Mouse (Mus musculus) lung, postnatal 14 days (tissue): ENCODE data around the gene Cyth4.
A peak's percentile ranks its signal among the peaks of the same experiment; 100 is the strongest.

ENCODE experiments used
- DNase-seq: peaks from one replicate; pipeline ENCODE4 v3.0.0; 2021

Gene Cyth4

GRCm38 (mm10) chr15:78587050-78587994 is 9.5 kb upstream of the Cyth4 start:
- DNase-seq, result peak; percentile 89

- DNase-seq, result no peak
Observed at GRCm38 (mm10) chr15:78588049-78588448, 8.8 kb upstream of the Cyth4 start.

DNA sequence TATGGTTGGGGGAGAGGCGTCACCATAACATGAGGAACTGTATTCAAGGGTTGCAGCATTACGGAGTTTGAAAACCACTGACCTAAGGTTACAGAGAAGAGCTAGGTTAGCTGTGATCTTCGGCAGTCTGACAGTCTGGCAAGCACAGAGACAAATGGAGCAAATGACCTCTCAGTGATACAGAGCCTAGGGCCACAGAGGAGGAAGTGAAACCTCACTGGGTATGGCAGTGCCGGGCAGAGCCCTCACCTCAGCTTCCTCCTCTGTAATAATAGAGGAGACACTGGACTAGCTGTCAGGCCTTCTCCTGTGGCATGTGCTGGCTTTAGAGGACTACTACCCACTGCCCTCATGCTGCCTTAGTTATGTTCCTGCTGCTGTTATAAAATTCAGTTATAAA is 7.9 kb upstream of the Cyth4 start:
- DNase-seq, result no peak

DNA sequence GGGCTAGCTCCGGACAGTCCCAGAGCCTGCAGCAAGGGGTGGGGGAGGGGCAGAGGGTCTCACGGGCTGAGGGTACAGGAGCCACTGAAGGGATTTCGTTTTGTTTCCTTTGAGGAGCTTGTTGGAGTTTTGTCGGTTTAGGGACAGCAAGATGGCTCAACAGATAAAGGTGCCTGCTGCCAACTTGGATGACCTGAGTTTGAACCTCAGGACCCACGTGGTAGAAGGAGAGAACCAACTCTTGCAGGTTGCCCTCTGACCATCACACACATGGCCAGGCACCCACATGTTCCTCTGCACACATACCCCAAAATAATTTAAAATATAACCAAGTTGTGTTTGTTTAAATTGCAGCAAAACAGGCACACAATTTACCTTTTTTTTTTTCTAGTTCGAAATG is 6.9 kb upstream of the Cyth4 start:
- no peak for DNase-seq

DNA sequence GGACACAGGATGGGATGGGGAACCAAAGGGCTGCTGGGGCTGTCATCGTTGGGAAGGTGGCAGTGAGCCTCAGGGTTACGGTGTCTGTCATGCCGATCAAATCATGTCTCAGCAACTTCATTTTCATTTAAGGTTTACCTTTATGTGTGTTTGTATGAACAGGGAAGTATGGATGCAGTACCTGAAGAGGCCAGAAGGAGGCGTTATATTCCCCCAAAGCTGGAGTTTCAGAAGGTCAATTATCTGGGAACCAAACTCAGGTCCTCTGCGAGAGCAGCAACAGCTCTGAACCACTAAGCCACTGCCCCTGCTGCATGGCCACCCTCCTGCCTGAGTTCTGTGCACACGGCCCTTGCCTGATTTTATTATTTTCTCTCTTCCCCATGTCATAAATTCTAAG is 6.1 kb upstream of the Cyth4 start:
- no peak for DNase-seq

DNA sequence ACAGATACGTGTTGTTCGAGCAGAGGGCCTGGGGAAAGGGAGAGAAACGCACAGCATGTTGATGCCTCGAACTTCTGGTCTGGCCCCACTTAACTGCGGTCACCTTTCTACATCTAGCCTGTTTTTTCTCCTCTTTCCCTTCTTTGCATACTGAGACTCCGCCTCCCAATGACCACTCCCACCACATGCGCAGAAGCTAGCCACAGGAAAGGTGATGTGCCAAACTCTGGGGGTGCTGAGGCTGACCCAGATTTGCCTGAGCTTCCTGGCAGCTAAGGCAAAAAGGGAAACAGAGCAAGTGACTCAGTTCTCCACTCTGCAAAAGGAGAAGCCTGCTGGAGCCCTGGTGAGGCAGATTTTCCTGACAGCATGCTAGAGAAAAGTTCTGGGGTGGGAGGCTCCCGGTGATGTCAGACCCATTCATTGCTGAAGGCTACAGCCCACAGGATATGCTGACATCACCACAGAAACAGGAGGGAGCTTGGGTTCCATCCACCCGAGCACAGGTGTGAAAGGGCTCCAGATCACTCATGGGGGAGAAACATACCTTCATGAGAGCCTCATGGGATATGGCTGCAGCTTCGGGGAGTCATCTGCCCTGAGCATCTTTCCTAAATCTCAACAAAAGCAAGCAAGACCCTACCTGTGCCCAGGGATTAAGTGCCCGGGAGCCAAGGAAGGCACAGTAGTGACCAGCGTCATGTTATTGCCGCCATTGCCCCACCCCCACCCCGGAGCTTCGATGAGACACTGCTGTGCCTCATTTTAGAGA is 5.0 kb upstream of the Cyth4 start:
- DNase-seq, result no peak

GRCm38 (mm10) chr15:78592452-78592968 is 4.3 kb upstream of the Cyth4 start:
- no peak for DNase-seq

GRCm38 (mm10) chr15:78593896-78594425 is 2.9 kb upstream of the Cyth4 start:
- DNase-seq, result no peak

GRCm38 (mm10) chr15:78594831-78595230 is 2.0 kb upstream of the Cyth4 start:
- DNase-seq, result no peak

DNA sequence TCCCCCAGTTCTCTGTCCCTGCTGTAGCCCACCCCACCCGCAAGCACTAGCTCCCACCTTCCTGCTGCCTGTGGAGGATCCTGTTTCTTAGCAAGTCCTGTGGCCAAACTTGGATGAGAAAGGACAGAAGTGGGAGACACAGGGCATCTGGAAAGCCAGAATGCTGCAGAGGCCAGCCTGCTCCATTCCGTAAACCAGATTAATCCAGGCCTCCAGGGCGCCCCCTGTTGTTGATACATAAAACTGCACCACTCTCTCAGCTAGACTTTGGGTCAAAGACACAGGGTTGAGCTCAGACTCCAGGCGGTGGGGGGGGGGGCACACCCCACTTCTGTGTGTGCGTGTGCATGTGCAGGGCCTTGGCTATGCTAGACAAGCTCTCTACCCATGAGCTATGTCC is 1.4 kb upstream of the Cyth4 start:
- DNase-seq, result no peak

DNA sequence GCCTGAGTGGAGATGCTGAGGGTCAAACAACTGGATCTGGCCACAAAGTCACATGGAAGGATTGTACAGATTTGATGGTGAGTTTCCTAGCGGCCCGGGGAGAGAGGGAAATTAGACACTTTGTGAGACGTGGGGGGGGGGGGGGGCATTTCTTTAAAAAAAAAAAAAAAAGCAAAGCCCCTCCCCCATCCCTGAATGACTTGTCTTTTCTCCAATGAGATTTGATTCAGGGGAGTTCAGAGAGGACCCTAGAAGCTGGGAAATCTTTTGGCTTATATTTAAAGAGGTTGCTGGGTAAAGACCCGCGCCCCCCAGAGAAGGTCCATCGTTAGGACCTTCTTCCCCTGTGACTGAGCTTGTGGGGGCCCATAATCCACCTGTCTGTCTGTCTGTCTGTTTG is 343 bp upstream of the Cyth4 start:
- no peak for DNase-seq

GRCm38 (mm10) chr15:78597729-78598128 is 882 bp downstream of the Cyth4 start:
- DNase-seq, result peak; percentile 34

DNA sequence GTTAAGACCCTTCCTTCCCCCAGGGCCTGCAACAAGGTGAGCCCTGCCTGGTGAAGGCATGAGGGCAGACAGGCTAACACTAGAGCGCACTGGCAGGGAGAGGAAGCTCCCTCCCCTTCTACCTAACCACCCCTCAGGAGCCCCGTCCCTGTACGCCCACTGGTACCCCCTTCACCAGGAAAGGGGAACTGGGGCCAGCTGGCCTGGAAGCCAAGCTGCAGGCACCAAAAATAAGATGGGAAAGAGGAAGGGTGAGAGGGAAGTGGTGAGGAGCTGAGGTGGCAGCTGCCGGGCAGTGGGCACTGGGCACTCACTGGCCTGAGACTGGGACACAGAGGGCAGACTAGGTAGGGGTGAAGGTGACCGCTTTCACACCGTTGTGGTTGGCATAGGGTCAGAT is 2.3 kb downstream of the Cyth4 start:
- DNase-seq, result no peak

- no peak for DNase-seq
Observed at GRCm38 (mm10) chr15:78599529-78600193, 2.8 kb downstream of the Cyth4 start.

DNA sequence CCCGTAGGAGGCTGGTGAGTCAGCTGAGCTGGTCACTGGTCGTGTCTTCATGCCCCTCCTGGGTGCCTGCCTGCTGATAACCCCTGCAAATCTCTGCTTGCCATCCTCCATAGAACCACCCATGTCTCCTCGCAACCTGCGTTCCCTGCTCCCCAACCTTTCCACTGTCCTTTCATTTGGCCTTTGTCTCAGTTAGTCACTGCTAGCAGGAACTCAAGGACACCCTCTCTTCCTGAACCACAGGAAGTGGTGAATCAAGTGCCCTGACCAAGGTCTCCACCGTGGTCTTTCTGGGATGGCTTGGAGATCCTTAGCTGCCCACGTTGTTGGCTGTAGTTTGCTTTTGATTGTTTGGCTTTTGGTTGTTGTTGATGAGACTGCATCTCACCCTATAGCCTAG is 4.3 kb downstream of the Cyth4 start:
- no peak for DNase-seq

DNA sequence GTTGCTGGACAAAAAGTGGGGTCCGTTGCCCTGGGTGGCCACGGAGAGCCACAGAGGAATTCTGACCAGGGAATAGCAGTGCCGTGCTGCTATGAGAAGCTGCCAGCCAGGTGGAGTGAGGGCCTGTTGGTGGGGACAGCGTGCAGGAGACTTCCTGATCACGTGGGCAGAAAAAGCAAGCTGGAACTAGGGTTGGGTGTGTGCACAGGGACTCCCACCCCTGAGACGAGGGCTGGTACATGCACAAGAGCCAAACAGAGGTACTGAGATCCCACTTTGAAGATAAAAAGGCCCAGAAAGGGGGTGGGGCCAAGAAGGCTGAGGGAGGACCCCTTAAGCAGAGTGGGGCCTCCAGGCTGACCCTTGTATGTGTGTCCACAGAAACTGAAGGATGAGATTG is 7.4 kb downstream of the Cyth4 start:
- no peak for DNase-seq

DNA sequence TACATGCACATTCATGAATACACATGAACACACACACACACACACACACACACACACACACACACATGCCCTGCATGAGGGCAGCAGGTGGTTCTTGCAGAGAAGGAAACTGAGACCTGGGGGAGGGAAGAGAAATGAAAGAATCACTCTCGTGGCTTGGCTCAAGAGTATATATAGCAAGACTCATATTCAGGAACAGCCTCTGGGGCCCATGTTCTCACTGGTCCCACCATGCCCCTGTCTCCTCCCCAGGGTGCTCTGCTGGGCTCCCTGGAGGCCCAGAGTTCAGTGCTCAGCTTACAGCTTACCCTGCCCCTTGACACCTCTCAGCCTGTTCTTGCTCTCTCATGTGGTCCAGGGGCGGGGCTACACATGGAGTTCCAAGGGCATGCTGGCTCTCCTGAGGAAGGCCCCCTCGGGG is 8.5 kb downstream of the Cyth4 start:
- DNase-seq, result no peak

- DNase-seq, result no peak
Observed at GRCm38 (mm10) chr15:78606059-78606458, 9.2 kb downstream of the Cyth4 start.

- DNase-seq, result no peak
Observed at GRCm38 (mm10) chr15:78607463-78607862, 10.6 kb downstream of the Cyth4 start.

DNA sequence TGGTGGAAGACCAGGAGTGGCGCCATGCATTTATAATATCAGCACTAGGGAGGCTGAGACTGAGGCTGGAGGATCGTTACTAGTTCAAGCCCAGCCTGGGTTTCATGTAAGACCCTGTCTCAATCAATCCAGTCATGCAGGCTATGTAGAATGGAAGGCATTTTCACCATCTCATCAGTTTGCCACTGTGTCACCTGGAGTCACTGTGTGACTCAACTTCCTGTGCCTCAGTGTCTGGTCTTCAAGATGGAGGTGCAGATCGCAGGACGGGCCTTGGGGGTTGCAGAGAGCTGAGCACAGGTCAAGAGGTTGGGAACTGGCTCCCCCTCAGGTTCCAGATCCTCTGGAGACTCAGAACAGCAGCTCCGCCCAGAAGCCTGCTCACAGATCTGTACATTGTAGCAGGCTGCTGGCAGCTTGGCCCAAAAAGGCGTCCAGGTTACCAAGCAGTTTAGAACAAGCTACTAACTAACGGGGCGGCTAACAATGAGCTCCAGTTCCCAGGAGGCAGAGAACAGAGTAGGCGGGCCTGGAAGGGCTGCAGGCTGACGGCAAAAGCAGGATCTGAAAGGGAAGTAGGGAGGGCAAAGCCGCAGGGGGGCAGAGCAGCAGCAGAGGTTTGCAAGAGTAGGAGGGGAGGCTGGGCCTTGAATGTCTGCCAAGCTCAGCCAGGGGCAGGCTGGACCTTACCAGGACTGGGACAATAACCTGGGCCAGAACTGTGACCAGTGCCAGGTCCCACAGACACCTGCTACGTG is 14.0 kb downstream of the Cyth4 start:
- no peak for DNase-seq

DNA sequence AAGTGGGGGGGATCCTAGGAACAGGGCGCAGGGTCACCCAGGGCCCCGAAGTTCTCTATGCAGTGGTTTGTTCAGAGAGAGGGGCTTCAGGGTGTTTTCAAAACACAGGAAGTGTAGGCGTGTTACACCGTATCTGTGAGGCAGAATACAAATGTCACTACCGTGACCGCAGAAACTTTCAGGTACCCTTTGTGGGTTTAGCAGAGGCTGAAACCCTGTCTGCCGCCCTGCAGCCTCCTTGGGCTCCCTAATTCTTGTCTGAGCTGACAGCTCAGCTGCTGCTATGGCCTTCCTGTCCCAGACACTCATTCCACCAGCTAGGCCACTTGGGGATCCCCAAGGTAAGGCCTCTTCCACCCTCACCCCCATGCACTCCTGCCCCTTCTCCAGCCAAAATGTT is 17.7 kb downstream of the Cyth4 start:
- no peak for DNase-seq

- DNase-seq, result no peak
Observed at GRCm38 (mm10) chr15:78616973-78617372, 20.1 kb downstream of the Cyth4 start.
